Mouse (Mus musculus) erythroblast, embryonic 14.5 days (primary cell): ENCODE results near the gene Pdp2.

Experiments
- GATA1 ChIP-seq: IDR thresholded peaks from 2 replicates; pipeline ENCODE4 v1.6.1; 2012; ENCODE audit warnings: low read length, inconsistent platforms, mixed read lengths
- TAL1 ChIP-seq: IDR thresholded peaks from 3 replicates; pipeline ENCODE4 v1.6.1; 2012; ENCODE audit warnings: low read length, inconsistent platforms, mixed read lengths

DNA sequence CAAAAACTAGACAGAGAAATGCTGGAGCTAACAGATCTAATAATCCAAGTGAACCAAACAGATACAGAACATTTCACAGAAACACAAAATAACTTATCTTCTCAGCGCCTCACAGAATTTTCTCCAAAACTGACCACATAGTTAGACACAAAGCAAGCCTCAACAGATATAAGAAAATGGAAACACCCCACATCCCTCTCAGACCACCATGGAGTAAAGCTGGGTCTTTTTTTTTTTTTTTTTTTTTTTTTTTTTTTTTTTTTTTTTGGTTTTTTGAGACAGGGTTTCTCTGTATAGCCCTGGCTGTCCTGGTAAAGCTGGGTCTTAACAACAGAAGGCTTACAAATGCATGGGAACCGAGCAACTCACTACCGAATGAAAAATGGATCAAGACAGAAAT, 14.4 kb upstream of the Pdp2 start:
- TF ChIP-seq GATA1 (no peak), TAL1 (no peak)
